Mouse (Mus musculus) hematopoietic multipotent progenitor cell, adult 10-12 weeks (in vitro differentiated cells): ENCODE measurements around the gene Cdc42bpa. TPM values are rescaled to one million over a fixed set of nuclear protein-coding genes. Genes with fewer than 3 reads are reported as not detected.

Experiments
- polyA plus RNA-seq: library from polyadenylated mRNA; stranded (reverse); fragments of >175 nt; gene quantifications from 2 replicates; pipeline ENCODE4 v1.2.3, GENCODE M21; 2012; ENCODE audit warnings: low replicate concordance

The Cdc42bpa gene
- 0.51 and 2.6 TPM in 2 replicates for polyA plus RNA-seq

DNA sequence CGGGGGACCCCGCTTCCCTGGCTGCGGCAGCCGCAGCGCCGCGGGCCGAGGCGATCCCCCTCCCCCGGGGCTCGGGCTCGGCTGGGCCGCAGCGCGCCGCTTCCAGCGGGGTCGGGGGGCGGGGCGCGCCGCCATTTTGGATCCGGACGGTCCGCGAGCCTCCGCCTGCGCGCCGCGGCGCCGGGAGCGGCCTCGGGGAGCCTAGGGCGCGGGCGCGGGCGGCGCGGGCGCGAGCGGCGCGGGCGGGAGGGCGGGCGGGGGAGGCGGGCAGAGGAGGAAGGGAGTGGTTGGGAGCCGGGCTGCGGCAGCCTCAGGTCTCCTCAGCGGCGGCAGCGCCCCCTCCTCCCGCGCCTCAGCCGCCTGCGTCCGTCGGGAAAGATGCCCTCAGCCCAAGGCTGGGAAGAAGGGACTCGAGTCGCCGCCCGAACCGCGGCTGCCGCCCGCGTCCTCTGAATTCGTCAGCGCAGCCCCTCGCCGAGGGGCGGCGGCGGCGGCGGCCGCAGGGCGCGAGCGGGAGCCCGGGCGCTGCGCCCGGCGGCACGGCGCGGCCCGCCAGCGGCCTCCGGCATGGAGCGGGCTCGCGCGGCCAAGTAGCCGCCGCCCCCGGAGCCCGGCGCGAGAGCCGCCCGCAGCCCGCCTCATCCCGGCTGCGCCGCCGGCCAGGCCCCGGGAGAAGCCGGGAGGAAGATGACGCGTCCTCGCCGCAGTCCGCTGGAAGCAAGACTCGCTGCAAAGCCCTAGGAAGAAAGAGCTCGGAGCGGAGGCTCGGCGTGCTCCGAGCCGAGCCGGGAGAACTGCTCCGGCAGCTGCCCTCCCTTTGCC, at the start of gene Cdc42bpa:
Cdc42bpa (plus strand) TSS at position 752 of the 822 bp plus-strand sequence.

GRCm38 (mm10) chr1:180198959-180199714, 238.9 kb downstream of the Cdc42bpa start, which contains the start of gene Coq8a:
Gene Coq8a, minus strand, starts transcription at chr1:180199602.

Other genes with a start within 250 kb of the Cdc42bpa start
- not detected in 2 replicates for gene Kif28, start 215.2 kb upstream of the Cdc42bpa start, polyA plus RNA-seq
- not detected in 2 replicates for gene Gm10518, start 157.1 kb upstream of the Cdc42bpa start, polyA plus RNA-seq
- gene Ahctf1, start 156.8 kb upstream of the Cdc42bpa start, polyA plus RNA-seq: 22.7 and 42.8 TPM in 2 replicates
- 48.3 and 58.3 TPM in 2 replicates for gene Coq8a, start 239.1 kb downstream of the Cdc42bpa start, polyA plus RNA-seq